Mouse (Mus musculus) embryonic facial prominence, embryonic 14.5 days (tissue): ENCODE data around the gene Nek1. TPM values are rescaled to one million over a fixed set of nuclear protein-coding genes. Genes with fewer than 3 reads are reported as not detected.
A peak's percentile ranks its signal among the peaks of the same experiment; 100 is the strongest.

Source experiments
- ATAC-seq: fragments of 200-750 bp; cut with Nextera tagmentation; 2 replicates; pipeline ENCODE4 v1.8.0; 2017; ENCODE audit warnings: low read depth, moderate number of reproducible peaks, moderate TSS enrichment
- DNase-seq: peaks from one replicate; pipeline ENCODE4 v3.0.0-alpha.2; 2015; ENCODE audit warnings: low spot score
- H3K27ac ChIP-seq: fragments of 300-500 bp; sonication (generic); replicated peaks from 2 replicates; pipeline ENCODE4 v1.5.1; 2014; ENCODE audit warnings: low read depth, mild to moderate bottlenecking, low read length, moderate library complexity
- H3K27me3 ChIP-seq: fragments of 300-500 bp; sonication (generic); replicated peaks from 2 replicates; pipeline ENCODE4 v1.6.1; 2014; ENCODE audit warnings: low read length; ENCODE audit not compliant: control insufficient read depth, insufficient read depth
- H3K36me3 ChIP-seq: fragments of 300-500 bp; sonication (generic); 2 replicates; pipeline ENCODE4 v1.6.1; 2014; ENCODE audit warnings: low read length, mixed read lengths; ENCODE audit not compliant: control insufficient read depth, insufficient read depth
- H3K4me1 ChIP-seq: fragments of 300-500 bp; sonication (generic); 2 replicates; pipeline ENCODE4 v1.6.1; 2014; ENCODE audit warnings: antibody characterized with exemption, low read length; ENCODE audit not compliant: control insufficient read depth, insufficient read depth
- H3K4me2 ChIP-seq: fragments of 300-500 bp; sonication (generic); 2 replicates; pipeline ENCODE4 v1.6.1; 2014; ENCODE audit warnings: low read depth, mild to moderate bottlenecking, low read length, moderate library complexity, mixed read lengths
- H3K4me3 ChIP-seq: fragments of 300-500 bp; sonication (generic); 2 replicates; pipeline ENCODE4 v1.5.1; 2014; ENCODE audit warnings: low read depth, mild to moderate bottlenecking, low read length
- H3K9ac ChIP-seq: fragments of 300-500 bp; sonication (generic); 2 replicates; pipeline ENCODE4 v1.6.1; 2014; ENCODE audit warnings: low read depth, mild to moderate bottlenecking, low read length, moderate library complexity, mixed read lengths
- H3K9me3 ChIP-seq: fragments of 300-500 bp; sonication (generic); 2 replicates; pipeline ENCODE4 v1.6.1; 2016; ENCODE audit warnings: low read length; ENCODE audit not compliant: control insufficient read depth
- WGBS: fragments of 180-500 bp; shearing (Covaris S2); extraction: QIAGEN DNeasy Blood & Tissue Kit; methylation state at CpG from one replicate; pipeline ENCODE4 v1.1.7; 2014; 5-methylcytosine and 5-hydroxymethylcytosine counted together
- polyA plus RNA-seq: library from polyadenylated mRNA; unstranded; fragments of >200 nt; fragmentation: Nextera tagmentation; extraction: Ambion mirVana; gene quantifications from 2 replicates; pipeline ENCODE4 v1.2.1, GENCODE M21; 2014

Nek1 gene
- polyA plus RNA-seq, 1 experiment from 2014 or later, result 23.0 TPM

DNA sequence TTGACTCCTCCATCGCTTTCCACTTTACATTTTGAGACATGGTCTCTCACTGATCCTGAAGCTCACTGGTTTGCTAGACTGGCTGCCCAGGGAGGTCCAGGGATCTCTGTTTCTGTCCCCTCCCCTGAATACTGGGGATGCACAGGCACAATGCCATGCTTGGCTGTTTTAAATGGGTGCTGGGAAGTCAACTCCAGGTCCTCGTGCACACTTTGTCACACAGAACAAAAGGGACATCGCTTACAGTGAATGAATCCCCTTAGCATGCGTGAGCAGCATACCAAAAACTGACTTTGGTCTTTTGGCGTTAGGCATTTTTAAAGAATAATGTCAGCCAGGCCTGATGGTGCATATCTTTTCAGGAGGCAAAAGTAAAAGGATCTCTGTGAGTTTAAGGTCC, 155.7 kb downstream of the Nek1 start:
- DNase-seq (no peak), ATAC-seq (no peak)
- no peaks in the 10 kb centered on the region for H3K27me3 ChIP-seq
- 79% methylated on average over 5 of the region's 5 CpGs for WGBS
- no peaks in the 10 kb centered on the region for H3K9me3 ChIP-seq
- H3K4me2 ChIP-seq, result no peak overlapping the region
- H3K36me3 ChIP-seq, result no peaks in the 10 kb centered on the region
- H3K27ac ChIP-seq, result no peak overlapping the region
- H3K9ac ChIP-seq, result no peak overlapping the region
- no peaks in the 10 kb centered on the region for H3K4me1 ChIP-seq
- H3K4me3 ChIP-seq, result no peak overlapping the region

DNA sequence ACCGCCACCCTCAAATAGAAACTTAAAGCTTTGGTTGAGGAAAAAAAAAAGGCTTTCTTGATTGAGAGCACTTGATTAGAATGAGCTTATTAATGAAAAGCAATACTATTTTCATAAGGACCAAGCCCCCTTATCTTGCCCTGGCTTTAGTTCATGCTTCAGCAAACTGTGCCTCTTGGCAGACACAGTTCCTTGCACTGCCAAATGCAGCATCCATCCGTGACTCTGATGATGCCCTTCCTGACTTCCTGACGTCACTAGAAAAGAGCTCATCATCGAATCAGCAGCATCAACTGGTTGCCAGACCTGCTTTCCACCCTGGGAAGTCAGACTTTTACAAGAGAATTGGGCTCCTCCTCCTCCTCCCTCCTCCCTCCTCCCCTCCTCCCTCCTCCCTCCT, 157.6 kb downstream of the Nek1 start:
- no peak for ATAC-seq
- H3K4me3 ChIP-seq, result no peak overlapping the region
- H3K9me3 ChIP-seq, result no peaks in the 10 kb centered on the region
- 67% methylated on average over 4 of the region's 4 CpGs for WGBS
- no peaks in the 10 kb centered on the region for H3K4me1 ChIP-seq
- no peak overlapping the region for H3K9ac ChIP-seq
- no peaks in the 10 kb centered on the region for H3K27me3 ChIP-seq
- H3K27ac ChIP-seq, result no peak overlapping the region
- no peaks in the 10 kb centered on the region for H3K36me3 ChIP-seq
- H3K4me2 ChIP-seq, result no peak overlapping the region
- DNase-seq, result peak; percentile 16

DNA sequence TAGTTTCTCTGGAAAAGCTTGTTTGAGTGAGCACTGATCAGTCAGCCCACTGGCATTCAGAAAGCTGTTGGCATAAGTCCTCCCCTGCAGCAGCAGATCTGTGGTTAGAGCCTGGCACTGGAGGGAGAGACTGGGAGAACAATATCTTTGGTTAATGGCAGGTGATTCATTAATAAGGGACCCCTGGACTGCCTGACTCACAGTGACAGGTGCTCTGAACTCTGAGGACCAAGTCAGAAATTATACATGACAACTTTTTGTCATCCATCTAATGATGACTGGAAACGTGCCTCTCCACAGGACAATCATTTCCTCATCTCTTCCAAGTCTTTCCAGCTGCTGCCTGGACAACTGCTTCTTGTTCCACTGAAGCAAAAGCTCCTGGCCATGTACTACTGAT, 163.4 kb downstream of the Nek1 start:
- Histone ChIP-seq H3K4me3 (no peak overlapping the region), H3K27me3 (no peaks in the 10 kb centered on the region), H3K36me3 (no peaks in the 10 kb centered on the region), H3K4me1 (no peaks in the 10 kb centered on the region), H3K9me3 (no peaks in the 10 kb centered on the region), H3K27ac (no peak overlapping the region), H3K9ac (no peak overlapping the region), H3K4me2 (no peak overlapping the region)
- 67% methylated on average over 1 of the region's 1 CpGs for WGBS
- no peak for ATAC-seq
- DNase-seq, result no peak

DNA sequence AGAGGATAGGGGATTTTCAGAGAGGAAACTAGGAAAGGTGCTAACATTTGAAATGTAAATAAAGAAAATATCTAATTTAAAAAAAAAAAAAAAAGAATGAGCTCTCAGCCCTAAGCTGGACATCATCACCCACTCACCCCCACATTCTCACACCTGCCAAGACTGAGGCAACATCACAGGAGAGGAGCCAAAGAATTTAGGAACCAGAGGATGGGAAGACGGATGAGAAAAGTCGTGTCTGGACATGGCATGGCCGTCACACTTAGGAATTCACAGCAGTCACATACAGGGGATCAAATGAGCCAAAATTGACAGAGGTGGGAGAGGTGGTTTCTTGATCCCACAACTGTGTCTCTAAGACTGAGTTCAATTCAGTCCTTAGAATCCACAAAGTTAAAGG, 165.5 kb downstream of the Nek1 start:
- Histone ChIP-seq H3K27me3 (no peaks in the 10 kb centered on the region), H3K9ac (no peak overlapping the region), H3K9me3 (no peaks in the 10 kb centered on the region), H3K4me1 (no peaks in the 10 kb centered on the region), H3K4me2 (no peak overlapping the region), H3K4me3 (no peak overlapping the region), H3K36me3 (no peaks in the 10 kb centered on the region), H3K27ac (no peak overlapping the region)
- ATAC-seq, result no peak
- DNase-seq, result no peak
- WGBS, result 75% methylated on average over 3 of the region's 3 CpGs

DNA sequence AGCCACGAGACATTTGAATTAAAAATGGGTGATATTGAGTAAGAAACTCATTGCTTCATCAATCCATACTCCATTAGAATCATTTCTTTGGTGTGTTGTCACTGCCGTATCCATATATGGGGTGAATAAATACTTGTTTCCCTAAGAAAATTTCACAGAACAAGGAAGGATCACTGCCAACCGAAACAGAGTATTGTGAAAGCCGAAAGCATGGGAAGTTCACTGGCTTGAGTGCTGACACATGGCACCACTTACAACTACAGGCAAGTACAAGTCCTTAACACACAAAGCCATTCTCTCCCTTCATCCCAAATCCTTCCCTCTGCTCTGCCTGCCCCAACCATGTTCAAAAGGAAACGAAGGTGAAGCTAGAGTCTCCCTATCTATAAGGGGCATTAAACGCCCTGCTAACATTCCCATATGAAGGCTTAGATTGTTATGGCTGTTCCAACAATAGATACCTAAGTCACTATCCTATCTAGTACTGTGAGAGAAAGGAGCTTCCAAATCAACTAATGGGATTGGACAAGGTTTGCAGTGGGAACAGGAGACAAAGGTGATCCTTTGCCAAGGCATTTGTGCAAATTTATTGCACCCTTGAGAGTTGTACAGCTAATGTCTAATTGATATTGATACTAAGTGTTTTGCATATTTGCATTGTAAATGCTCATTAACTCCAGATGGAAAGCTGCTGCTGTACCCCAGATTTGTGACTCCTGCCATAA, 168.6 kb downstream of the Nek1 start:
- no peak overlapping the region for H3K4me2 ChIP-seq
- H3K27ac ChIP-seq, result no peak overlapping the region
- H3K27me3 ChIP-seq, result no peaks in the 10 kb centered on the region
- H3K9ac ChIP-seq, result no peak overlapping the region
- no peaks in the 10 kb centered on the region for H3K36me3 ChIP-seq
- no peak overlapping the region for H3K4me3 ChIP-seq
- 86% methylated on average over 6 of the region's 6 CpGs for WGBS
- ATAC-seq (no peak), DNase-seq (no peak)
- H3K9me3 ChIP-seq, result no peaks in the 10 kb centered on the region
- H3K4me1 ChIP-seq, result no peaks in the 10 kb centered on the region

DNA sequence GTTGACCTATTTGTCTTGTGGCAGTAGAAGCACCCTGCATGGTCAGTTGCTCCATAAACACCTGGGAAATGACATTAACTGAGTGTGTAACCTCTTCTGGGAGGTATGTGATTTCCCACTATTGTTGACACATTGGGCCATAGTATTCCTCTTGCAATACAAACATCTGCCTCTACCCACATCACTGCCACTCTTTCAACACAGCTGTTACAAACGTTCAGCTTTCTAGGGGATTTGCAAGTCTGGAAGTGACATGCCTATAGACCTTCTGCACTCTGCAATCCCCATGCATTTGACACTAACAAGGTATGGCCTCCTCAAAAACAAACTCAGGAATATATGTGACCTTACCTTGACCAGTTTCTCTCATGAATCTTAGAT, 169.2 kb downstream of the Nek1 start:
- Histone ChIP-seq H3K4me2 (no peak overlapping the region), H3K27ac (no peak overlapping the region), H3K36me3 (no peaks in the 10 kb centered on the region), H3K4me3 (no peak overlapping the region), H3K4me1 (no peaks in the 10 kb centered on the region), H3K27me3 (no peaks in the 10 kb centered on the region), H3K9ac (no peak overlapping the region), H3K9me3 (no peaks in the 10 kb centered on the region)
- DNase-seq (no peak), ATAC-seq (no peak)
- WGBS, result 44% methylated on average over 1 of the region's 1 CpGs

DNA sequence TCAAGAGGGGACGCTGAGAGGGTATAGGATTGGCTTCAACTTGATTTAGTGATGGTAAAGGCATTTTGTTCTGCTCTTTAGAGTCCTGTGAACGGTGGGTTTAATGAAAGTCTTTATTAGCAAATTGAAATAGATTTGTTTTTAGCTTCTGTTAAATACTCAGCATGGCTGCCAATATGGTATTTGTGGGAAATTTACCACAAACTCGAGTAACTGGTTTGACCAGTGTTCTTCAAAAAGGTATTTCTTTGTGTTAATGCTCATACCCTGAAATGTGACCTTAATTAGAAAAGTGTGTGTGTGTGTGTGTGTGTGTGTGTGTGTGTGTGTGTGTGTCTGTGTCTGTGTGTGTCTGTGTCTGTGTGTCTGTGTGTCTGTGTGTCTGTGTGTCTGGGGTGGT, 178.6 kb downstream of the Nek1 start:
- peak; percentile 60 for DNase-seq
- Histone ChIP-seq H3K36me3 (no peaks in the 10 kb centered on the region), H3K9ac (no peak overlapping the region), H3K27ac (no peak overlapping the region), H3K4me1 (no peaks in the 10 kb centered on the region), H3K4me3 (no peak overlapping the region), H3K4me2 (no peak overlapping the region), H3K9me3 (no peaks in the 10 kb centered on the region), H3K27me3 (no peaks in the 10 kb centered on the region)
- 62% methylated on average over 3 of the region's 3 CpGs for WGBS
- no peak for ATAC-seq

DNA sequence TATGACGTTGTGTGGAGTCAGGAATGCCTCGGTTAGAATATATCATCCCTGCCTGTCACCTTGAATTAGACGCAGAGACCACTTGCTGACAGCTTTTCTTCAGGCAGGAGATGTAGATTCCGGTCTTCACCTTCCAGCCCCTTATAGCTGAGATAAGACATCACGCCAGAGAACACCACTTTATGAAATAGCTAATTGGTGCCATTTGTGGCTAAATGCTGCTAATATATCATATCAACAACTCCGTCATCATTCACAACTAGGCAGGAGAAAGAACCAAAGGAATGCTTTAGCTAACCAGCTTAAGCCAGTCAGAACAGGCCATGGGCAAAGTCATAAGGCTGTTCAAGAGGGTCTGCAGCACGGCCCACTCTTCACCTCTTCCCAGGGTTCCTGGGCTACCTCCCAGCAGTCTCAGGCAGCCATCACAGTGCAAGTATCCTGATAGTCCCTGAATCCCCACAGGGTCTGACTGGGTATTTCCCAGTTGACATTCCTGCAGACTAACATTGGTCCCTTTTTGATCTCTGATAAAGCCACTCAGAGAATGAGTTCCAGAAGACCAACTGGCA, 181.0 kb downstream of the Nek1 start:
- ATAC-seq, result no peak

DNA sequence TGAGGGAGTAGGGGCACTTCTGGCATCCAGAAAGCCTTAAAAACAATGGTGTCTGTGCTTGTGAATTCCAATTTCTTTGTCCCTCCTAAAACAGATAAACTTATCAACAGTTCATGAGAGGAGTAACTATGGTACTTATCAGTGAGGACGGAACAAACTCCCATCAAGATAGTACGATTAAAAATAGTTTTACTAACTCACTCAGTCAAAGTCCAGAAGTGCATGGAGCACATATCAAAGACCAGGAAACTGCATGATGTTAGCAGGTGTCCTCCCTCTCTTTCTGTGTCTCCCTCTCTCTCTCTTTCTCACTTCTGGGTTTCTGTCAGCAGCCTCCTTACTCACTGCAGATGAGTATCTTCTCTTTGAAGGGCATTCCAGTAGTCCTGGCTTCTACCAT, 182.9 kb downstream of the Nek1 start:
- no peak overlapping the region for H3K27ac ChIP-seq
- no peak overlapping the region for H3K4me3 ChIP-seq
- WGBS, result 95% methylated on average over 2 of the region's 2 CpGs
- H3K4me1 ChIP-seq, result no peaks in the 10 kb centered on the region
- no peak overlapping the region for H3K4me2 ChIP-seq
- no peak overlapping the region for H3K9ac ChIP-seq
- H3K9me3 ChIP-seq, result no peaks in the 10 kb centered on the region
- ATAC-seq, result no peak
- no peaks in the 10 kb centered on the region for H3K36me3 ChIP-seq
- H3K27me3 ChIP-seq, result no peaks in the 10 kb centered on the region
- DNase-seq, result no peak

More for the DNA sequence above, 181.0 kb downstream of the Nek1 start:
- Histone ChIP-seq H3K4me3 (no peak overlapping the region), H3K36me3 (no peaks in the 10 kb centered on the region), H3K27me3 (no peaks in the 10 kb centered on the region), H3K4me1 (no peaks in the 10 kb centered on the region), H3K9me3 (no peaks in the 10 kb centered on the region), H3K9ac (no peak overlapping the region), H3K4me2 (no peak overlapping the region), H3K27ac (no peak overlapping the region)
- WGBS, result 66% methylated on average over 7 of the region's 7 CpGs
- peak; percentile 7 for DNase-seq
